ENCODE assay signal across 7 mouse cellular contexts in genomic region chr5:37822791-37823720, GRCm38 (mm10). TPM values are rescaled to one million over a fixed set of nuclear protein-coding genes. Genes with fewer than 3 reads are reported as not detected.
DNase-seq lines count a peak whose midpoint lies in the region; ATAC-seq lines count a peak whose summit lies in the region.

No protein-coding gene starts in this region.

- H3K9me3 ChIP-seq in intestine, embryonic 14.5 days (ENCODE audit: control insufficient read depth, low read length): no peaks in the 10 kb centered on the region
- no peaks in the 10 kb centered on the region for H3K9me3 ChIP-seq in midbrain, embryonic 14.5 days (ENCODE audit: control insufficient read depth, low read length)

- H3K4me2 ChIP-seq in intestine, embryonic 14.5 days (ENCODE audit: low read length): peak overlapping the region; percentile 61
- H3K4me2 ChIP-seq in midbrain, embryonic 14.5 days (ENCODE audit: low read length): peak overlapping the region; percentile 64

- H3K9ac ChIP-seq in intestine, embryonic 14.5 days (ENCODE audit: low read length): no peak overlapping the region
- peak overlapping the region; percentile 16; the same call in 1 of the 2 replicates for H3K9ac ChIP-seq in midbrain, embryonic 14.5 days (replicated peaks; ENCODE audit: low read length)

- H3K36me3 ChIP-seq in intestine, embryonic 14.5 days (ENCODE audit: control insufficient read depth, insufficient read depth, low read length): no peaks in the 10 kb centered on the region
- H3K36me3 ChIP-seq in midbrain, embryonic 14.5 days (ENCODE audit: control insufficient read depth, insufficient read depth, low read length): no peaks in the 10 kb centered on the region

- H3K27ac ChIP-seq in intestine, embryonic 14.5 days (ENCODE audit: low read depth): no peak overlapping the region
- H3K27ac ChIP-seq in midbrain, embryonic 14.5 days (replicated peaks; ENCODE audit: low read depth, low read length): no peak overlapping the region

- H3K4me3 ChIP-seq in intestine, embryonic 14.5 days (ENCODE audit: low read depth, low read length): peak overlapping the region; percentile 28
- peak overlapping the region; percentile 36 for H3K4me3 ChIP-seq in midbrain, embryonic 14.5 days (replicated peaks; ENCODE audit: low read depth, low read length)

- WGBS in intestine, embryonic 14.5 days: under 1% methylated on average over 42 of the region's 42 CpGs
- WGBS in midbrain, embryonic 14.5 days: under 1% methylated on average over 42 of the region's 42 CpGs

- peaks cover 9% of the 10 kb centered on the region for H3K4me1 ChIP-seq in intestine, embryonic 14.5 days (replicated peaks; ENCODE audit: control insufficient read depth, insufficient read depth, low read length)
- H3K4me1 ChIP-seq in midbrain, embryonic 14.5 days (ENCODE audit: control insufficient read depth, insufficient read depth, low read length): peaks cover 33% of the 10 kb centered on the region

- peak; percentile 45 for DNase-seq in 3T3-L1 (ENCODE audit: low read depth, low spot score)
- DNase-seq in ES-CJ7 (ENCODE audit: low read depth, low spot score): peak; percentile 38
- DNase-seq in forelimb bud, embryonic 11.5 days (ENCODE audit: low read depth, low spot score): peak; percentile 29
- peak; percentile 81 for DNase-seq in intestine, embryonic 14.5 days (ENCODE audit: low spot score)
- peak; percentile 61 for DNase-seq in midbrain, embryonic 14.5 days
- DNase-seq in ovary, postnatal 36 days (ENCODE audit: low spot score): no peak
- no peak for DNase-seq in frontal cortex, postnatal 14 days (ENCODE audit: low spot score in 2 of 2)

- no peak for ATAC-seq in intestine, embryonic 14.5 days (replicated peaks; ENCODE audit: low FRiP score, low TSS enrichment, low read depth)
- no peak for ATAC-seq in midbrain, embryonic 14.5 days (ENCODE audit: low FRiP score, low TSS enrichment)

- peaks cover 100% of the 10 kb centered on the region for H3K27me3 ChIP-seq in intestine, embryonic 14.5 days (replicated peaks; ENCODE audit: control insufficient read depth, insufficient read depth, low read length)
- H3K27me3 ChIP-seq in midbrain, embryonic 14.5 days (ENCODE audit: control insufficient read depth, insufficient read depth, low read length): peaks cover 86% of the 10 kb centered on the region

RNA-seq across cellular contexts. Expression of gene Msx1, which starts 1.3 kb away (rescaled TPM):
- 2.8 and 3.1 TPM in 2 replicates for polyA plus RNA-seq in intestine, embryonic 14.5 days (2014; fragmentation: Nextera tagmentation; extraction: Ambion mirVana)
- polyA plus RNA-seq in midbrain, embryonic 14.5 days (2014; fragmentation: Nextera tagmentation; extraction: Ambion mirVana): 5.9 and 13.3 TPM in 2 replicates

Comparison
In these comparisons a context has a peak if more than half of its experiments do, and no peak if none do; other contexts are left out.
1. DNase-seq: peak in 3T3-L1 (single experiment), ES-CJ7 (single experiment), forelimb bud, embryonic 11.5 days (single experiment), intestine, embryonic 14.5 days (single experiment) and midbrain, embryonic 14.5 days (single experiment); none in ovary, postnatal 36 days (single experiment) and frontal cortex, postnatal 14 days (0 of 2).